Comparison of ENCODE assay signal across 9 mouse cellular contexts in genomic region chr1:58144384-58145069, GRCm38 (mm10). TPM values are rescaled to one million over a fixed set of nuclear protein-coding genes. Genes with fewer than 3 reads are reported as not detected.
DNase-seq lines count a peak whose midpoint lies in the region; ATAC-seq and TF ChIP-seq lines count a peak whose summit lies in the region.
"Had no signal": no experiment of that assay in that cellular context is flagged by ENCODE, and none has a peak within 500 bp of the region (broad histone marks: within the 10 kb centered on the region; RNA-seq: fewer than 3 reads in every experiment).

No protein-coding gene starts in this region.

- no peak for ATAC-seq in embryonic facial prominence, embryonic 11.5 days (replicated peaks; ENCODE audit: insufficient number of reproducible peaks, low FRiP score, low TSS enrichment, low read depth)
- ATAC-seq in kidney, embryonic 15.5 days (replicated peaks; ENCODE audit: low FRiP score) = 0 out of 2 replicates have a peak, but pooled peaks have one; percentile 49
- peak; percentile 71 for ATAC-seq in liver, embryonic 13.5 days (ENCODE audit: low read depth)

- no peaks in the 10 kb centered on the region for H3K27me3 ChIP-seq in embryonic facial prominence, embryonic 11.5 days (ENCODE audit: control insufficient read depth, insufficient read depth, low read length)
- no peaks in the 10 kb centered on the region for H3K27me3 ChIP-seq in embryonic facial prominence, embryonic 10.5 days (replicated peaks; ENCODE audit: low read depth, poor library complexity, severe bottlenecking)
- no peaks in the 10 kb centered on the region for H3K27me3 ChIP-seq in kidney, embryonic 15.5 days
- no peaks in the 10 kb centered on the region for H3K27me3 ChIP-seq in liver, embryonic 13.5 days
- H3K27me3 ChIP-seq in thymus, adult 2 months (ENCODE audit: control insufficient read depth, insufficient read depth, low read length) = no peaks in the 10 kb centered on the region
- H3K27me3 ChIP-seq: limb, embryonic 13.5 days had no signal

- H3K27ac ChIP-seq in embryonic facial prominence, embryonic 11.5 days (replicated peaks; ENCODE audit: low read depth, low read length) = no peak overlapping the region
- H3K27ac ChIP-seq in embryonic facial prominence, embryonic 10.5 days (replicated peaks) = no peak overlapping the region
- no peak overlapping the region for H3K27ac ChIP-seq in kidney, embryonic 15.5 days
- H3K27ac ChIP-seq in liver, embryonic 13.5 days = no peak overlapping the region
- no peak overlapping the region for H3K27ac ChIP-seq in thymus, adult 2 months (ENCODE audit: control insufficient read depth, insufficient read depth, low read length)
- H3K27ac ChIP-seq: limb, embryonic 13.5 days had no signal

- TF ChIP-seq POLR2A in thymus, adult 2 months (IDR thresholded peaks at IDR 0.05; ENCODE audit: control insufficient read depth, extremely low read depth, insufficient read depth, low read length, poor library complexity) = no peak

- H3K9me3 ChIP-seq in embryonic facial prominence, embryonic 11.5 days (replicated peaks; ENCODE audit: control insufficient read depth, low read length) = no peaks in the 10 kb centered on the region
- H3K9me3 ChIP-seq in embryonic facial prominence, embryonic 10.5 days = no peaks in the 10 kb centered on the region; the same call in 1 of the 2 replicates
- H3K9me3 ChIP-seq in kidney, embryonic 15.5 days (replicated peaks) = no peaks in the 10 kb centered on the region
- H3K9me3 ChIP-seq in liver, embryonic 13.5 days (replicated peaks) = no peaks in the 10 kb centered on the region

- TF ChIP-seq CTCF in thymus, adult 2 months (IDR thresholded peaks at IDR 0.05; ENCODE audit: borderline replicate concordance, control insufficient read depth, extremely low read depth, insufficient read depth, low read length, poor library complexity) = no peak

- WGBS in embryonic facial prominence, embryonic 11.5 days = 82% methylated on average over 10 of the region's 10 CpGs
- WGBS in embryonic facial prominence, embryonic 10.5 days = 80% methylated on average over 10 of the region's 10 CpGs
- WGBS in kidney, embryonic 15.5 days = 23% methylated on average over 10 of the region's 10 CpGs
- 63% methylated on average over 10 of the region's 10 CpGs for whole genome bisulfite sequencing in liver, embryonic 13.5 days (ENCODE audit: insufficient replicate concordance)
- WGBS in thymus, adult 2 months = 69% methylated on average over 10 of the region's 10 CpGs

- H3K9ac ChIP-seq in embryonic facial prominence, embryonic 11.5 days (replicated peaks; ENCODE audit: low read length) = no peak overlapping the region
- no peak overlapping the region for H3K9ac ChIP-seq in kidney, embryonic 15.5 days
- no peak overlapping the region for H3K9ac ChIP-seq in liver, embryonic 13.5 days
- H3K9ac ChIP-seq: limb, embryonic 13.5 days had no signal

- H3K4me2 ChIP-seq in embryonic facial prominence, embryonic 11.5 days (ENCODE audit: low read depth, low read length) = no peak overlapping the region
- H3K4me2 ChIP-seq in kidney, embryonic 15.5 days = 0 out of 2 replicates have a peak overlapping the region, but pooled peaks have one; percentile 12
- no peak overlapping the region for H3K4me2 ChIP-seq in liver, embryonic 13.5 days
- H3K4me2 ChIP-seq: limb, embryonic 13.5 days had no signal

- no peak overlapping the region for H3K4me3 ChIP-seq in embryonic facial prominence, embryonic 11.5 days (ENCODE audit: low read depth, low read length)
- no peak overlapping the region for H3K4me3 ChIP-seq in embryonic facial prominence, embryonic 10.5 days
- H3K4me3 ChIP-seq in kidney, embryonic 15.5 days (replicated peaks) = no peak overlapping the region
- H3K4me3 ChIP-seq in liver, embryonic 13.5 days (replicated peaks) = no peak overlapping the region
- no peak overlapping the region for H3K4me3 ChIP-seq in thymus, adult 2 months (ENCODE audit: control insufficient read depth, insufficient read depth, low read length)
- H3K4me3 ChIP-seq: limb, embryonic 13.5 days had no signal

- no peaks in the 10 kb centered on the region for H3K4me1 ChIP-seq in embryonic facial prominence, embryonic 11.5 days (ENCODE audit: control insufficient read depth, insufficient read depth, low read length)
- no peaks in the 10 kb centered on the region for H3K4me1 ChIP-seq in embryonic facial prominence, embryonic 10.5 days
- H3K4me1 ChIP-seq in kidney, embryonic 15.5 days = 0 out of 2 replicates have a peak, but pooled peaks cover 9% of the 10 kb centered on the region
- no peaks in the 10 kb centered on the region; the same call in 1 of the 2 replicates for H3K4me1 ChIP-seq in liver, embryonic 13.5 days (replicated peaks)
- H3K4me1 ChIP-seq in thymus, adult 2 months (replicated peaks; ENCODE audit: control insufficient read depth, insufficient read depth, low read length) = no peaks in the 10 kb centered on the region
- H3K4me1 ChIP-seq: limb, embryonic 13.5 days had no signal

- H3K36me3 ChIP-seq in embryonic facial prominence, embryonic 11.5 days (replicated peaks; ENCODE audit: control insufficient read depth, insufficient read depth, low read depth, low read length) = no peaks in the 10 kb centered on the region
- no peaks in the 10 kb centered on the region for H3K36me3 ChIP-seq in embryonic facial prominence, embryonic 10.5 days (replicated peaks)
- H3K36me3 ChIP-seq in kidney, embryonic 15.5 days = no peaks in the 10 kb centered on the region
- H3K36me3 ChIP-seq in liver, embryonic 13.5 days = no peaks in the 10 kb centered on the region
- no peaks in the 10 kb centered on the region for H3K36me3 ChIP-seq in thymus, adult 2 months (ENCODE audit: control insufficient read depth, insufficient read depth, low read length)
- H3K36me3 ChIP-seq: limb, embryonic 13.5 days had no signal

- peak; percentile 16 for DNase-seq in embryonic facial prominence, embryonic 11.5 days (ENCODE audit: low spot score)
- no peak for DNase-seq in embryonic facial prominence, embryonic 10.5 days (ENCODE audit: low spot score)
- peak; percentile 50 for DNase-seq in urinary bladder, postnatal 14 days (ENCODE audit: low spot score)
- DNase-seq in urinary bladder, postnatal 10 days (ENCODE audit: low spot score) = no peak
- no peak for DNase-seq in liver, embryonic 13.5 days
- DNase-seq in ovary, postnatal 14 days (ENCODE audit: low spot score) = no peak
- DNase-seq in thymus, adult 2 months = no peak

RNA-seq across cellular contexts. Expression of gene Aox3, which starts 31.6 kb away (rescaled TPM):
- 0.33 and 0.48 TPM in 2 replicates for polyA plus RNA-seq in embryonic facial prominence, embryonic 11.5 days (2014; fragmentation: Nextera tagmentation; extraction: Ambion mirVana)
- 0.09 TPM in 1 of 2 replicates, not detected in the other for polyA plus RNA-seq in embryonic facial prominence, embryonic 10.5 days (2016; fragmentation: Nextera tagmentation; extraction: Ambion mirVana)
- 4.4 and 5.2 TPM in 2 replicates for polyA plus RNA-seq in kidney, embryonic 15.5 days (2015; fragmentation: Nextera tagmentation; extraction: Ambion mirVana)
- 0.06 and 0.16 TPM in 2 replicates for polyA plus RNA-seq in liver, embryonic 13.5 days (2015; fragmentation: Nextera tagmentation; extraction: Ambion mirVana)
- polyA plus RNA-seq in thymus, adult 2 months (2012; rRNA removed) = 0.20 and 0.43 TPM in 2 replicates

Comparison
In these comparisons a context has a peak if more than half of its experiments do, and no peak if none do; other contexts are left out.
1. DNase-seq: peak in embryonic facial prominence, embryonic 11.5 days (single experiment) and urinary bladder, postnatal 14 days (single experiment); none in embryonic facial prominence, embryonic 10.5 days (single experiment), urinary bladder, postnatal 10 days (single experiment), liver, embryonic 13.5 days (single experiment), ovary, postnatal 14 days (single experiment) and thymus, adult 2 months (single experiment).